Mouse (Mus musculus) intestine, embryonic 16.5 days (tissue): ENCODE data around the gene Fgr. TPM values are rescaled to one million over a fixed set of nuclear protein-coding genes. Genes with fewer than 3 reads are reported as not detected.
A peak's percentile ranks its signal among the peaks of the same experiment; 100 is the strongest.

Experiments used
- ATAC-seq: fragments of 200-750 bp; cut with Nextera tagmentation; 2 replicates; pipeline ENCODE4 v1.8.0; 2017; ENCODE audit warnings: moderate TSS enrichment, moderate library complexity
- H3K27ac ChIP-seq: fragments of 300-500 bp; sonication (generic); 2 replicates; pipeline ENCODE4 v1.5.1; 2014; ENCODE audit warnings: mild to moderate bottlenecking, low read length
- H3K27me3 ChIP-seq: fragments of 300-500 bp; sonication (generic); replicated peaks from 2 replicates; pipeline ENCODE4 v1.6.1; 2014; ENCODE audit warnings: low read length, control low read depth, mixed read lengths; ENCODE audit not compliant: control insufficient read depth, insufficient read depth
- H3K36me3 ChIP-seq: fragments of 300-500 bp; sonication (generic); 2 replicates; pipeline ENCODE4 v1.6.1; 2014; ENCODE audit warnings: low read length, control low read depth; ENCODE audit not compliant: control insufficient read depth, insufficient read depth
- H3K4me1 ChIP-seq: fragments of 300-500 bp; sonication (generic); 2 replicates; pipeline ENCODE4 v1.6.1; 2014; ENCODE audit warnings: low read length, control low read depth, mixed read lengths; ENCODE audit not compliant: control insufficient read depth, insufficient read depth
- H3K4me2 ChIP-seq: fragments of 300-500 bp; sonication (generic); 2 replicates; pipeline ENCODE4 v1.6.1; 2014; ENCODE audit warnings: low read depth, low read length, control low read depth
- H3K4me3 ChIP-seq: fragments of 300-500 bp; sonication (generic); 2 replicates; pipeline ENCODE4 v1.5.1; 2014; ENCODE audit warnings: mild to moderate bottlenecking, low read length
- H3K9ac ChIP-seq: fragments of 300-500 bp; sonication (generic); 2 replicates; pipeline ENCODE4 v1.6.1; 2014; ENCODE audit warnings: low read depth, low read length
- H3K9me3 ChIP-seq: fragments of 300-500 bp; sonication (generic); 2 replicates; pipeline ENCODE4 v1.6.1; 2016; ENCODE audit warnings: low read length, control low read depth; ENCODE audit not compliant: control insufficient read depth
- WGBS: fragments of 180-500 bp; shearing (Covaris S2); extraction: QIAGEN DNeasy Blood & Tissue Kit; methylation state at CpG from one replicate; pipeline ENCODE4 v1.1.7; 2014; 5-methylcytosine and 5-hydroxymethylcytosine counted together
- polyA plus RNA-seq: library from polyadenylated mRNA; unstranded; fragments of >200 nt; fragmentation: Nextera tagmentation; extraction: Ambion mirVana; gene quantifications from 2 replicates; pipeline ENCODE4 v1.2.1, GENCODE M21; 2015

Fgr gene
- polyA plus RNA-seq, 1 experiment from 2014 or later: 3.5 TPM

GRCm38 (mm10) chr4:133035946-133036345 lies 62.1 kb downstream of the Fgr start:
- ATAC-seq: no peak

GRCm38 (mm10) chr4:133037293-133037692 lies 63.4 kb downstream of the Fgr start:
- ATAC-seq: no peak
- no peaks in the 10 kb centered on the region for H3K9me3 ChIP-seq
- H3K4me3 ChIP-seq: no peak overlapping the region
- peaks cover 38% of the 10 kb centered on the region for H3K4me1 ChIP-seq
- WGBS: 51% methylated on average over 9 of the region's 9 CpGs
- no peak overlapping the region for H3K4me2 ChIP-seq
- no peaks in the 10 kb centered on the region for H3K27me3 ChIP-seq
- H3K9ac ChIP-seq: no peak overlapping the region
- no peaks in the 10 kb centered on the region for H3K36me3 ChIP-seq
- H3K27ac ChIP-seq: no peak overlapping the region

More at GRCm38 (mm10) chr4:133035946-133036345, 62.1 kb downstream of the Fgr start:
- Histone ChIP-seq H3K27me3 (no peaks in the 10 kb centered on the region), H3K9ac (no peak overlapping the region), H3K36me3 (no peaks in the 10 kb centered on the region), H3K4me2 (no peak overlapping the region), H3K9me3 (no peaks in the 10 kb centered on the region), H3K4me3 (no peak overlapping the region), H3K4me1 (peaks cover 26% of the 10 kb centered on the region), H3K27ac (no peak overlapping the region)
- WGBS: 66% methylated on average over 3 of the region's 3 CpGs

GRCm38 (mm10) chr4:133037798-133038197 lies 63.9 kb downstream of the Fgr start:
- Histone ChIP-seq H3K27ac (no peak overlapping the region), H3K4me1 (peaks cover 43% of the 10 kb centered on the region), H3K4me2 (peak overlapping the region; percentile 100), H3K9me3 (no peaks in the 10 kb centered on the region), H3K4me3 (peak overlapping the region; percentile 66), H3K9ac (no peak overlapping the region), H3K36me3 (no peaks in the 10 kb centered on the region), H3K27me3 (no peaks in the 10 kb centered on the region)
- ATAC-seq: no peak
- WGBS: 42% methylated on average over 6 of the region's 6 CpGs

GRCm38 (mm10) chr4:133038521-133039115 lies 64.7 kb downstream of the Fgr start:
- peak; percentile 72 for ATAC-seq
- WGBS: under 1% methylated on average over 70 of the region's 76 CpGs
- H3K4me2 ChIP-seq: peak overlapping the region; percentile 100
- peaks cover 51% of the 10 kb centered on the region for H3K4me1 ChIP-seq
- no peaks in the 10 kb centered on the region for H3K36me3 ChIP-seq
- no peaks in the 10 kb centered on the region for H3K27me3 ChIP-seq
- peak overlapping the region; percentile 66 for H3K4me3 ChIP-seq
- peak overlapping the region; percentile 78 for H3K9ac ChIP-seq
- no peaks in the 10 kb centered on the region for H3K9me3 ChIP-seq
- peak overlapping the region; percentile 88 for H3K27ac ChIP-seq

- Histone ChIP-seq H3K27me3 (no peaks in the 10 kb centered on the region), H3K27ac (peak overlapping the region; percentile 88), H3K9ac (peak overlapping the region; percentile 78), H3K9me3 (no peaks in the 10 kb centered on the region), H3K4me3 (peak overlapping the region; percentile 66), H3K4me2 (peak overlapping the region; percentile 100), H3K4me1 (peaks cover 57% of the 10 kb centered on the region), H3K36me3 (no peaks in the 10 kb centered on the region)
- 3% methylated on average over 54 of the region's 77 CpGs for WGBS
- ATAC-seq: peak; percentile 24
These were observed 65.4 kb downstream of the Fgr start for GRCm38 (mm10) chr4:133039116-133039819.

GRCm38 (mm10) chr4:133039832-133040231 lies 65.9 kb downstream of the Fgr start:
- Histone ChIP-seq H3K36me3 (no peaks in the 10 kb centered on the region), H3K9ac (0 out of 2 replicates have a peak overlapping the region, but pooled peaks have one; percentile 21), H3K4me3 (peak overlapping the region; percentile 66), H3K9me3 (no peaks in the 10 kb centered on the region), H3K27me3 (no peaks in the 10 kb centered on the region), H3K4me1 (peaks cover 63% of the 10 kb centered on the region), H3K4me2 (peak overlapping the region; percentile 100), H3K27ac (no peak overlapping the region)
- ATAC-seq: no peak
- 31% methylated on average over 18 of the region's 18 CpGs for WGBS

- 59% methylated on average over 14 of the region's 14 CpGs for WGBS
- peak overlapping the region; percentile 100 for H3K4me2 ChIP-seq
- ATAC-seq: no peak
- peaks cover 68% of the 10 kb centered on the region for H3K4me1 ChIP-seq
- H3K9ac ChIP-seq: no peak overlapping the region
- H3K36me3 ChIP-seq: no peaks in the 10 kb centered on the region
- H3K4me3 ChIP-seq: peak overlapping the region; percentile 66
- H3K27me3 ChIP-seq: no peaks in the 10 kb centered on the region
- no peak overlapping the region for H3K27ac ChIP-seq
- H3K9me3 ChIP-seq: no peaks in the 10 kb centered on the region
These were observed 66.5 kb downstream of the Fgr start for GRCm38 (mm10) chr4:133040241-133040904.

- Histone ChIP-seq H3K27ac (no peak overlapping the region), H3K9ac (0 out of 2 replicates have a peak overlapping the region, but pooled peaks have one; percentile 14), H3K9me3 (no peaks in the 10 kb centered on the region), H3K27me3 (no peaks in the 10 kb centered on the region), H3K4me2 (no peak overlapping the region), H3K4me3 (no peak overlapping the region), H3K4me1 (peaks cover 85% of the 10 kb centered on the region), H3K36me3 (no peaks in the 10 kb centered on the region)
- ATAC-seq: no peak
- 35% methylated on average over 4 of the region's 4 CpGs for WGBS
These were observed 68.3 kb downstream of the Fgr start for GRCm38 (mm10) chr4:133042244-133042643.
